Mouse (Mus musculus): ENCODE results near the gene Atrip. TPM values are rescaled to one million over a fixed set of nuclear protein-coding genes. Genes with fewer than 3 reads are reported as not detected.

The Atrip gene
- polyA plus RNA-seq, 1 experiment = 37.1 TPM

GRCm38 (mm10) chr9:109093786-109094552, 20.0 kb upstream of the Atrip start:
- H3K27ac ChIP-seq (ENCODE audit: insufficient read depth, low read length) = no peak overlapping the region
- TF ChIP-seq POLR2A (IDR thresholded peaks at IDR 0.05; ENCODE audit: extremely low read depth, insufficient read depth, low read length) (no peak), CTCF (IDR thresholded peaks at IDR 0.05; ENCODE audit: extremely low read depth, insufficient read depth, low read length) (no peak)
- peaks cover 2% of the 10 kb centered on the region for H3K4me1 ChIP-seq (ENCODE audit: control insufficient read depth, insufficient read depth, low read length)
- H3K4me3 ChIP-seq (ENCODE audit: insufficient read depth, low read length) = peak overlapping the region; percentile 43; the same call in 1 of the 2 replicates

DNA sequence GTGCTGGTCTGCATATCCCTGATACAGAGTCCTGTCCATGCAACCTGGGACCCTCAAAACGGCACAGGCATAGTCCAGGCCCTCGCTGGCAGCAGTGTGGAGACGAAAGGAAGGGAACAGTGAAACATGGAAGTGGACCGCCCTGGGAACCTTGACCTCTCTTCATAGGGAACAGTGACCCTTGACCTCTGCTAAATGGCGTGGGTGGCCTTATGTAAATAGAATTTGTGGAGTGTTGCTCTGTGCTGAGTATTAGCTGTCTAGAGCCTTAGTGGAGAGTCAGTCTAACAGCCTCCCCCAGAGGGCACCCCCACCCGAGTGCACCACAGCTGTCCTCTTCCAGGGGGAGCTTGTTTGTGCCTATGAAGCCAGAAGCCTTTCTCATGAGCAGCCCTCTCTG, 18.9 kb upstream of the Atrip start:
- Histone ChIP-seq H3K4me1 (ENCODE audit: control insufficient read depth, insufficient read depth, low read length) (no peaks in the 10 kb centered on the region; the same call in 1 of the 2 replicates), H3K27ac (ENCODE audit: insufficient read depth, low read length) (no peak overlapping the region), H3K4me3 (ENCODE audit: insufficient read depth, low read length) (no peak overlapping the region)
- TF ChIP-seq CTCF (IDR thresholded peaks at IDR 0.05; ENCODE audit: extremely low read depth, insufficient read depth, low read length) = no peak
- TF ChIP-seq POLR2A (IDR thresholded peaks at IDR 0.05; ENCODE audit: extremely low read depth, insufficient read depth, low read length) = no peak

DNA sequence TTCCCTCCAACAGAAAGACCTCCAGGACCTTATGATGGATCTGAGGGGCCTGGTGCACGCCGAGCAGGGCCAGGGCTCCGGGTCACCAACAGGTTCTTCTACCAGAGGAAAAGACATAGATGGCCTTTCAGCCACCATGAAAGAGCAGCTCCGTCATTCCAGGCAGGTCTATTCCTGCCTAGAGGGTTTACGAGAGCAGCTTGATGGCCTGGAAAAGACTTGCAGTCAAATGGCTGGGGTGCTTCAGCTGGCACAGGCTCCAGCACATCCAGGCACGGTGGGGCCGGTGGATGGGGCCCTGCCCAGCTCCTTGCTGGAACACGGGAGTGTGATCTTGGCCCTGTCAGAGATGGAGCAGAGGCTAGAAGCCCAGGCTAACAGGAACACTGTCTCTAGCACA, 17.9 kb upstream of the Atrip start:
- Histone ChIP-seq H3K4me3 (ENCODE audit: insufficient read depth, low read length) (no peak overlapping the region), H3K4me1 (ENCODE audit: control insufficient read depth, insufficient read depth, low read length) (no peaks in the 10 kb centered on the region; the same call in 1 of the 2 replicates), H3K27ac (ENCODE audit: insufficient read depth, low read length) (no peak overlapping the region)
- TF ChIP-seq CTCF (IDR thresholded peaks at IDR 0.05; ENCODE audit: extremely low read depth, insufficient read depth, low read length) (no peak), POLR2A (IDR thresholded peaks at IDR 0.05; ENCODE audit: extremely low read depth, insufficient read depth, low read length) (no peak)

DNA sequence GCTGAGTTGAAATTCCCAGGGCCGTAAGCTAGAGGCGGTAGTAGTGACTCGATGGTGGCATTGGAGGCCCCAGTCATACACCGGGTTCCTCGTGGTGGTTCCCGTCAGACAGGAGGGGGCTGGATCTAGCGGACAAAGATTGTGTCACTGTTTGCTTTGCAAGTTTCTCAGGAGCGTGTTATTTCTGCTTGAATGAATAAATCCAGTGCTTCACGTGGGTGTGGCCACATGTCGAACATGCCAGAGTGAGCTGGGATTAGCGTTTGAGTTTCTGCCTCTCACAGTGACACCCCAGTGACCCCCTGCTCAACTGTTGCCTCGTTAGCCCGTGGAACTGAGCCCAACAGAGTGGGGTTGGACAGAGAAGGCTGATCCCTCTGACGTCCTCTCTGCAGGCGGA, 16.5 kb upstream of the Atrip start:
- Histone ChIP-seq H3K4me1 (ENCODE audit: control insufficient read depth, insufficient read depth, low read length) (no peaks in the 10 kb centered on the region; the same call in 1 of the 2 replicates), H3K27ac (ENCODE audit: insufficient read depth, low read length) (no peak overlapping the region), H3K4me3 (ENCODE audit: insufficient read depth, low read length) (no peak overlapping the region)
- TF ChIP-seq POLR2A (IDR thresholded peaks at IDR 0.05; ENCODE audit: extremely low read depth, insufficient read depth, low read length) = no peak
- TF ChIP-seq CTCF (IDR thresholded peaks at IDR 0.05; ENCODE audit: extremely low read depth, insufficient read depth, low read length) = no peak

DNA sequence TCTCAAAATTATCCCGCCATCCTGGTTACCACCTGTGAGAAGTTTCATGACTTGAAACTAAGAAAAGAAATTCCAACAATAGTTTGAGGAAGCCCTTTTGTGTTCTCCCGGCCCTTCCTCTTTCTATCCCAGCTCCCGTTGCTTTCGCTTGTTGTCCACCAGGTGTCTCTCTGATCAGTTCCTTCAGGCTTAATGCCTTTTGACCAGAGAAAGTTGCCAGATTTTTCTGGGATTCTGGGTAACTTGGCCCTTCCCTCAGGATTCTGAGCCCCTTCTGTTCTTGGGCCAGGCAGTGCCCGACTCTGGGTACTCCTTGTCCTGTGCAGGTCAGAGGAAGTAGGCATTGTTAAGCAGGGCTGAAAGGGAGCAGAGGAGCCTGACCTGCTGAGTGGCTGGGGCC, 14.1 kb upstream of the Atrip start:
- no peak for TF ChIP-seq POLR2A (IDR thresholded peaks at IDR 0.05; ENCODE audit: extremely low read depth, insufficient read depth, low read length)
- TF ChIP-seq CTCF (IDR thresholded peaks at IDR 0.05; ENCODE audit: extremely low read depth, insufficient read depth, low read length) = peak; percentile 59; the same call in 1 of the 2 replicates
- Histone ChIP-seq H3K4me3 (ENCODE audit: insufficient read depth, low read length) (no peak overlapping the region), H3K27ac (ENCODE audit: insufficient read depth, low read length) (no peak overlapping the region), H3K4me1 (ENCODE audit: control insufficient read depth, insufficient read depth, low read length) (peaks cover 2% of the 10 kb centered on the region; the same call in 1 of the 2 replicates)

DNA sequence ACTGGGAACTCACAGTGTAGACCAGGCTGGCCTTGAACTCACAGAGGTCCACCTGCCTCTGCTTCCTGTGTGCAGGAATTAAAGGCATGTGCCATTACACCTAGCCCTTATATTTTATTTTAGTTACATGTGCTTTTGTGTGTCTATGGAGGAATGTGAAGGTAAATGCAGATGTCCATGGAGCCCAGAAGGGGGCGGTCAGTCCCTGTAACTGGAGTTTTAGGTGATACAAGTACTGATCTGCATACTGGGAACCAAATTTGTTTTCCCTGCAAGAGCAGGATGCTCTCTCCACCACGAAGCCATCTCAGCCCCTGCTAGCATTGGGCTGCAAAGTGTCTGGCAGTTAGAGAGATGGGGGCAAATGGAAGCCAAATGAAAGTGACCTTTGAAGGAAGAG, 11.0 kb upstream of the Atrip start:
- TF ChIP-seq POLR2A (IDR thresholded peaks at IDR 0.05; ENCODE audit: extremely low read depth, insufficient read depth, low read length) (no peak), CTCF (IDR thresholded peaks at IDR 0.05; ENCODE audit: extremely low read depth, insufficient read depth, low read length) (peak; percentile 56)
- Histone ChIP-seq H3K27ac (ENCODE audit: insufficient read depth, low read length) (no peak overlapping the region), H3K4me3 (ENCODE audit: insufficient read depth, low read length) (no peak overlapping the region), H3K4me1 (ENCODE audit: control insufficient read depth, insufficient read depth, low read length) (peaks cover 3% of the 10 kb centered on the region; the same call in 1 of the 2 replicates)

DNA sequence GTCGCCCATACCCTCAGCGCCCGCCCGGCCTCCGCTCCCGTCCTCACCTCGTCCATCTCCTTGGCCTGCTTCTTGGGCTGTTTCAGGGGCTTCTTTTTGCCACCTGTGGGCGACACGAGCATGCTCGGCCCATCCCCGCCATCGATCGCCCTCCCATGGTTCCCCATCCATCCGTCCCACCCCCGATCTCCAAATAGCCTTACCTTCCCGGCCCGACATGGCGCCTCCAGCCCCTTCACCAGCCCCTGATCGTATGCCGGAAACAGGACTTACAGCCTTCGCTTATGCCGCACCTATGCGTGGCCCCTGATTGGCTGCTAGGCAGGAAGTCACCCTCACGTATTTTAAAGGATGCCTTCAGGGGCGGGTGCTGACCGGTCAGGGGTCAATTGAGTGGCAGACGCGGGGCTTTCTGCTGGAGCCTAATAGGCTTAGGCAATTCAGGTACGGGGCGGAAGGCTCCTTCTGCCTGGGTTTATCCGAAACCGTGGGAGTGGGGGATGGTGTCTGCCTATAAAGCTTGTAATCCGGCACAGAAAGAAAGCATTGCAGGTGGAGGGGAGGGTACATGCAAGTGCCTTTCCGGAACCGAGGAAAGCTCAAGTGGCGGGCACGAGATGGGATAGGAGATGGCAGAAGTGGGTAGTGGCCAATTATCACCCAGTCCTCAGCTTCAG, 8.3 kb upstream of the Atrip start, which contains the start of the genes Ccdc51 and Tma7:
Gene Ccdc51 (plus strand): TSS at position 370 of the 677 bp plus-strand sequence.
Gene Tma7 (minus strand): TSS at position 464 of the 677 bp plus-strand sequence.
- Histone ChIP-seq H3K4me1 (ENCODE audit: control insufficient read depth, insufficient read depth, low read length) (peaks cover 3% of the 10 kb centered on the region; the same call in 1 of the 2 replicates), H3K4me3 (ENCODE audit: insufficient read depth, low read length) (peak within 1 kb of the TSS; percentile 48), H3K27ac (ENCODE audit: insufficient read depth, low read length) (no peak within 1 kb of the TSS)
- TF ChIP-seq POLR2A (IDR thresholded peaks at IDR 0.05; ENCODE audit: extremely low read depth, insufficient read depth, low read length) = peak; percentile 96
- no peak for TF ChIP-seq CTCF (IDR thresholded peaks at IDR 0.05; ENCODE audit: extremely low read depth, insufficient read depth, low read length)

GRCm38 (mm10) chr9:109081749-109082123, 7.8 kb upstream of the Atrip start:
- Histone ChIP-seq H3K4me3 (ENCODE audit: insufficient read depth, low read length) (peak overlapping the region; percentile 48), H3K4me1 (ENCODE audit: control insufficient read depth, insufficient read depth, low read length) (peaks cover 3% of the 10 kb centered on the region; the same call in 1 of the 2 replicates), H3K27ac (ENCODE audit: insufficient read depth, low read length) (no peak overlapping the region)
- no peak for TF ChIP-seq CTCF (IDR thresholded peaks at IDR 0.05; ENCODE audit: extremely low read depth, insufficient read depth, low read length)
- TF ChIP-seq POLR2A (IDR thresholded peaks at IDR 0.05; ENCODE audit: extremely low read depth, insufficient read depth, low read length) = no peak

GRCm38 (mm10) chr9:109080516-109080915, 6.6 kb upstream of the Atrip start:
- no peak overlapping the region for H3K4me3 ChIP-seq (ENCODE audit: insufficient read depth, low read length)
- H3K27ac ChIP-seq (ENCODE audit: insufficient read depth, low read length) = no peak overlapping the region
- TF ChIP-seq POLR2A (IDR thresholded peaks at IDR 0.05; ENCODE audit: extremely low read depth, insufficient read depth, low read length) (no peak), CTCF (IDR thresholded peaks at IDR 0.05; ENCODE audit: extremely low read depth, insufficient read depth, low read length) (no peak)
- peaks cover 3% of the 10 kb centered on the region; the same call in 1 of the 2 replicates for H3K4me1 ChIP-seq (ENCODE audit: control insufficient read depth, insufficient read depth, low read length)

All from cortical plate, adult 2 months (tissue).